Mouse (Mus musculus) thymus, postnatal 25 days (tissue): ENCODE measurements around the gene Gucy2d.

Experiments
- DNase-seq: peaks from one replicate; pipeline ENCODE4 v3.0.0; 2022

The Gucy2d gene

GRCm38 (mm10) chr7:98447585-98448308, 7.5 kb downstream of the Gucy2d start:
- peak; percentile 21 for DNase-seq

DNA sequence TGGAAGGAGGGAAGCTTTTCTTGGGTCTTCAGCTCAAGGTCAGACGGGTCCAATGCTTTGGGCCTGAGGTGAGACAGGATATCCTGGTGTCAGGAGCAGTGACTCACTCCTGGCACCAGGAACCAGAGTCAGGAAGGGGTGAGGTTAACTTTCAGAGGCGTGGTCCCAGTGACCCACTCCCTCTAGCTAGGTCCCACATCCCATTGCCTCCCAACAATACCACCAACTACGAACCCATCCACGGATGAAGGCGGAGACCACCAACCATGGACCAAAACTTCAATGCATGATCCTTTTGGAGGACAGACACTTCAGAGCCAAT, 8.1 kb downstream of the Gucy2d start:
- no peak for DNase-seq

DNA sequence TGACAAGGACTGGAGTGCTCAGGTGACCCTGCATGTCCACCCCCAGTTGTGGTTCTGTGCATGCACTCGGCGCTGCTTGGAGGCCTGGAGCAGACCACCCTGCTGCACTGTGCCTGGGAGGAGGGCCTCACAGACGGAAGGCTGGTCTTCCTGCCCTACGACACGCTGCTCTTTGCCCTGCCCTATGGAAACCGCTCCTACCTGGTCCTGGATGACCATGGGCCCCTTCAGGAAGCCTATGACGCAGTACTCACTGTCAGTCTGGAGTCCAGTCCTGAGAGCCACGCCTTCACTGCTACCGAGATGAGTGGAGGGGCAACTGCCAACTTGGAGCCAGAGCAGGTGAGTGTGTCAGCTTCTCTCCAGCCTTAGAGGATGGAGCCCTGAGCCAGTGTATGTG, 9.5 kb downstream of the Gucy2d start:
- DNase-seq = no peak

GRCm38 (mm10) chr7:98454397-98455120, 14.3 kb downstream of the Gucy2d start:
- no peak for DNase-seq

GRCm38 (mm10) chr7:98460319-98460718, 20.1 kb downstream of the Gucy2d start:
- no peak for DNase-seq

GRCm38 (mm10) chr7:98469089-98469488, 28.9 kb downstream of the Gucy2d start:
- peak; percentile 66 for DNase-seq

GRCm38 (mm10) chr7:98472529-98472928, 32.3 kb downstream of the Gucy2d start:
- no peak for DNase-seq

GRCm38 (mm10) chr7:98474558-98474957, 34.3 kb downstream of the Gucy2d start:
- DNase-seq = no peak

DNA sequence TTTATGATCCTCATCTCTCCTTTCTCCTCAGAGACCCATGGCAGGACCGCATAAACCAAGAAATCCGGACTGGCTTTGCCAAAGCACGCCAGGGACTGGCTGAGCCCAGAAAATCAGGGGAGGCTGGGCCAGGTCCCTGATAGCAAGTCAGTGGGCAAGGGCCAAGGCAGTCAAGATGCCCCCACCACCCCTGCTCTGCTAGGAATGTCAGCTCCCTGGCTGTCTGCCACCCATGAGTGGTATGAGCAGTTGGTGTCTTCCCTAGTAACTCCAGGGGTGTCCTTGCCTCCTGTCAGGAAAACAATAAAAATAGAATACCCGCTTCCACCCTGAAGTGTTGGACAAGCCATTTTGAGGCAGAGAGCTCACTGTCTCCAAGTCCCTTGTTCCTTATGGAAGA, 36.9 kb downstream of the Gucy2d start:
- DNase-seq = no peak

GRCm38 (mm10) chr7:98480481-98480880, 40.3 kb downstream of the Gucy2d start:
- no peak for DNase-seq

GRCm38 (mm10) chr7:98481066-98481734, 41.0 kb downstream of the Gucy2d start:
- DNase-seq = peak; percentile 83

DNA sequence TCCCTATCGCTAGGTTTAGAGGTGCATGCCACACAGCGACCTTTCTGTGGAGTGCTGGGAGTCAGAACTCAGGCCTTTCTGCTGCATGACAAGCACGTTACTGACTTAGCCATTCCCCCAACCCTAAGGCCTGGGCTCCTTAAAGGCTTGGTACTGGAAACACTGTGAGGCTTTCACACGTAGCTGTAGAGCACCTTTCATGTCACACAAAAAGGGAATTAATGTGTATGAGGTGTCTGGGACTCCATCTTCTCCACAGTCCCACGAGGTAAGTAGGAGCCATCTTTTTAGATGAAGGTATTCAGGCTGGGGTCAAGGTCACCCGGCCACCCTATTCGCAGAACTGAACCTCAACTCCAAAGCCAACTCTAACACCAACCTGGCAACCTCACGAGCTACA, 41.6 kb downstream of the Gucy2d start:
- no peak for DNase-seq

GRCm38 (mm10) chr7:98482551-98483267, 42.5 kb downstream of the Gucy2d start:
- DNase-seq = no peak

- no peak for DNase-seq
Observed at GRCm38 (mm10) chr7:98483268-98483607, 43.0 kb downstream of the Gucy2d start.

- DNase-seq = no peak
Observed at GRCm38 (mm10) chr7:98484878-98485277, 44.7 kb downstream of the Gucy2d start.

DNA sequence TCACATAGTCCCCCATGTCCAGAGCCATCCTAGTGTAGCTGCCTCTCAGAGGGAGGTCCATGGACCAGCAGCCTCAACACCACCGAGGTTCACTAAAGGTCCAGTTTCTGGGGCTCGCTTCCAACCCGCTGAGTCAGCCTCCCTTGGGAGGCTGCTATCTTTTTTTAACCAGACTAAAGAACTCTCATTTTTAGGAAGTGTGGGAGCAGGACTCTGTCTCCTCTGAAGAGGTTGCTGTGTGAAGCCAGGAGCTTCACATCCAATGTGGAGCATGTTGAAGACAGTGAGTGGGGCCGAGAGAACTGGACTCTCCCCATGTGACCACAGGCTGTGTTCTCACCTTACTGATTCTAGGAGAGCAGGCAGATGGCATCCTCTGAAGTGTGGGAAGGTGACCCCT, 45.3 kb downstream of the Gucy2d start:
- no peak for DNase-seq

- peak; percentile 77 for DNase-seq
Observed at GRCm38 (mm10) chr7:98486471-98486917, 46.3 kb downstream of the Gucy2d start.

GRCm38 (mm10) chr7:98487202-98487980, 47.2 kb downstream of the Gucy2d start:
- no peak for DNase-seq

- DNase-seq = peak; percentile 81
Observed at GRCm38 (mm10) chr7:98488398-98489130, 48.3 kb downstream of the Gucy2d start.

DNA sequence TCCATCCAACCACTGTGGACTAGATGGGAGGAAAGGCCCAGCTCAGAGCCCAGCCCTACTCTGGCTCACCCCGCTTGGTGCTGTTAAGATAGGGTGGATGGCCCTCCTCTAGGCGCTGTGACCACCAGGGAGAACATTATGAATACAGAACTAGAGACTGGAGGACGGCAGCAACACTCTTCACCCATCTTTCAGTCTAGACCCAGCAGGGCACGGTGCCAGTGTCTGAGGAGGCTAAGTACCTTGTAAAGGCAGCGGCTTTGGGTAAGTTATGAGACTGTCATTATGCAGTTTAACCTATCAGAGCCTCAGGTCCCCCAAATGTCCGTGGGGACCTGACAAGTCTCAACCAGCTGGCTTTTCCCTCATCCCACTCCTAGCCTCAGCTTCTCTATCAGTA, 48.9 kb downstream of the Gucy2d start, which contains the start of gene Lrrc32:
Gene Lrrc32, plus strand, starts transcription at position 153 of the 400 bp plus-strand sequence.
- DNase-seq = peak; percentile 40

GRCm38 (mm10) chr7:98489623-98490084, 49.4 kb downstream of the Gucy2d start:
- DNase-seq = peak; percentile 73

GRCm38 (mm10) chr7:98490328-98490727, 50.1 kb downstream of the Gucy2d start:
- DNase-seq = no peak
